Mouse (Mus musculus) small intestine, adult 2 months (tissue): ENCODE data around the gene Dclk1. TPM values are rescaled to one million over a fixed set of nuclear protein-coding genes. Genes with fewer than 3 reads are reported as not detected.

Experiments used
- H3K27ac ChIP-seq: fragments of 200-500 bp; 2 replicates; pipeline ENCODE4 v1.5.1; 2012; ENCODE audit warnings: low read depth, low read length, control low read depth, inconsistent platforms; ENCODE audit not compliant: insufficient read depth
- H3K27me3 ChIP-seq: fragments of 200-500 bp; 2 replicates; pipeline ENCODE4 v1.6.1; 2012; ENCODE audit warnings: mild to moderate bottlenecking, moderate library complexity, low read length, inconsistent platforms; ENCODE audit not compliant: control insufficient read depth, insufficient read depth
- H3K36me3 ChIP-seq: fragments of 200-500 bp; 2 replicates; pipeline ENCODE4 v1.6.1; 2012; ENCODE audit warnings: mild to moderate bottlenecking, low read length, control low read depth, inconsistent platforms; ENCODE audit not compliant: control insufficient read depth, insufficient read depth
- H3K4me1 ChIP-seq: fragments of 200-500 bp; 2 replicates; pipeline ENCODE4 v1.6.1; 2012; ENCODE audit warnings: low read length, inconsistent platforms, mixed read lengths; ENCODE audit not compliant: control insufficient read depth, insufficient read depth, insufficient read length
- H3K4me3 ChIP-seq: fragments of 200-500 bp; 2 replicates; pipeline ENCODE4 v1.5.1; 2012; ENCODE audit warnings: low read depth, mild to moderate bottlenecking, control low read depth, inconsistent platforms, low read length, moderate library complexity
- CTCF ChIP-seq: fragments of 200-500 bp; IDR thresholded peaks from 2 replicates; pipeline ENCODE4 v1.5.1; 2012; ENCODE audit warnings: low read depth, mild to moderate bottlenecking, control low read depth, inconsistent platforms, low read length, moderate library complexity, mixed read lengths; ENCODE audit not compliant: insufficient replicate concordance, insufficient read length; ENCODE audit errors: extremely low read depth
- POLR2A ChIP-seq: fragments of 200-500 bp; IDR thresholded peaks from 2 replicates; pipeline ENCODE4 v1.6.1; 2012; ENCODE audit warnings: low read depth, mild to moderate bottlenecking, control low read depth, inconsistent platforms, low read length, moderate library complexity
- WGBS: fragments of 180-500 bp; shearing (Covaris S2); methylation state at CpG from one replicate; pipeline ENCODE4 v1.1.7; 2018; 5-methylcytosine and 5-hydroxymethylcytosine counted together
- polyA plus RNA-seq: library from polyadenylated mRNA; depleted of rRNA; stranded (reverse); fragments of >200 nt; gene quantifications from 2 replicates; pipeline ENCODE4 v1.2.3, GENCODE M21; 2012

The Dclk1 gene
- polyA plus RNA-seq, 1 experiment, result 3.2 TPM

DNA sequence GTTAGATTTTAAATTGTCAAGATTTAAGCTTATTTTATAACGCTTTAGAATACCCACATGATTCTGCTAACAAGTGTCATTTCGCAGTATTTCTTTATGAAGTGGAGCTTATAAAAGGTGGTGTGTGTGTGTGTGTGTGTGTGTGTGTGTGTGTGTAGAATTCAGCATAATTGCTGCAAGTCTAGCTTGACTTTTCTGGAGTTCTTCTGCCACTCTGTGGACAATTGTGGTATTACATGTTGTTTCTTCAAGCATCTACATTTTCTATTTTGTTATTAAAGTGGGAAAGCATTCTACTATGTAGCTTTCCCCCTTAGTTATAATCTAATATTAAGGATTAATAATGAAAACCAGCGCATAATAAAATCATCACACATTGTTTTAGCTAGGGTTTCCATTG, 112.6 kb downstream of the Dclk1 start:
- 26% methylated on average over 3 of the region's 3 CpGs for WGBS
- Histone ChIP-seq H3K27me3 (no peaks in the 10 kb centered on the region), H3K36me3 (no peaks in the 10 kb centered on the region), H3K4me1 (no peaks in the 10 kb centered on the region), H3K27ac (no peak overlapping the region), H3K4me3 (no peak overlapping the region)
- no peak for TF ChIP-seq CTCF
- no peak for TF ChIP-seq POLR2A

DNA sequence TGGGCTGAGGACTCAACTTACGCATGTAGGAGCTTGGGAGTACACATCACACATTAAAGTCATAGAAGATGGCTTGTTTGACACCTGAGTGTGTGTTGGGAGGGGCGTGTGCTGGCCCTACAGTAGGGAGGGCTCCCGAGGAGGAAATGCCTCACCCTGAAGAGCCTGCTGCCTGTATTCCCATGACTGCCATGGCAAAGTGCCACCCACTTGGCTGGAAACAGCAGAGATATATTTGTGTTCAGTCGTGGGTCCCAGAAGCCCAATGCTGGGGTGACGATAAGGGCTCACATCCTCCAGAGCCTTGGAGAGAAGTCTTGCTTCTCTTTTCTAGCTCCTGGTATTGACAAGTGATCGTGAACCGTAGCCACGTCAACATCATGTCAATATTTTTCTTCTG, 116.3 kb downstream of the Dclk1 start:
- no peak overlapping the region for H3K27ac ChIP-seq
- no peak overlapping the region for H3K4me3 ChIP-seq
- 67% methylated on average over 8 of the region's 8 CpGs for WGBS
- H3K27me3 ChIP-seq, result no peaks in the 10 kb centered on the region
- no peaks in the 10 kb centered on the region for H3K4me1 ChIP-seq
- no peak for TF ChIP-seq POLR2A
- no peak for TF ChIP-seq CTCF
- H3K36me3 ChIP-seq, result no peaks in the 10 kb centered on the region

GRCm38 (mm10) chr3:55360836-55361235, 118.7 kb downstream of the Dclk1 start:
- Histone ChIP-seq H3K36me3 (no peaks in the 10 kb centered on the region), H3K27ac (no peak overlapping the region), H3K4me3 (no peak overlapping the region), H3K4me1 (no peaks in the 10 kb centered on the region), H3K27me3 (no peaks in the 10 kb centered on the region)
- TF ChIP-seq CTCF (no peak), POLR2A (no peak)
- WGBS, result 87% methylated on average over 3 of the region's 3 CpGs

DNA sequence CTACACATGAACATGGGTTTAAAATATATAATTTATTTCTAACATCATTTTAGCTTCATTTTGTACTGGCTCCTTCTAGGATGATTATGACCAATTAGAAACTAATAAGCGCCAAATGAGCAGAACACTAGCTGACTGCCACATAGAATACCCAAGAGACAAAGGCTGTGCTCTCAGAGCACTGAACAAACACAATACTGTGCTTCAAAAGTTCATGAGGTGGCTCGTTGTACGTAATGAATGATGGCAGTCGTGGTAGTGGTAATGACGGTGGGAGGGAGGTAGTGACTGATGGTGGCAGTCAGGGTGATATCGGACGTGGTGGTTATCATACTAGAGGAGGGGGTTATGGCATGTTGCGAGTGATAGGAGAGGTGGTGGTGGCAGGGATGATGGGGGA, 125.0 kb downstream of the Dclk1 start:
- Histone ChIP-seq H3K27me3 (no peaks in the 10 kb centered on the region), H3K4me1 (no peaks in the 10 kb centered on the region), H3K36me3 (no peaks in the 10 kb centered on the region), H3K27ac (no peak overlapping the region), H3K4me3 (no peak overlapping the region)
- TF ChIP-seq CTCF (no peak), POLR2A (no peak)
- 90% methylated on average over 8 of the region's 8 CpGs for whole genome bisulfite sequencing

DNA sequence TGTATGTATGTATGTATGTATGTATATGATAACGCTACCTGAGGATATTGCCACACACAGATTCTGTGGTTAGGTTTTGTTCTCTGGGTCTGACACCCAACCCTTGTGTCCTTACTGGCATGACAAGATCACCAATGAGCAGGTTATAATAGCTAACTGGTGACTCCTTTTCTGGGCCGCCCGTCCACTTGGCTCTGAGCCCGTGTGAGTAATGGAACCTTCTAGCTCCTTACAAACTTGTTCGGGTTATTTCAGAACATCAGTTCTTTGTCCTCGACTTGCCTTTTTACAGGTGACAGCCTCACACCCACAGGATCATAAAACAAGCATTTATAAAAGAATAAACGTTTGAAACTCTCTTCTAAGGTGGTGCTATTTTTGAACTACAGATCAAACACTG, 127.0 kb downstream of the Dclk1 start:
- 63% methylated on average over 7 of the region's 7 CpGs for WGBS
- TF ChIP-seq POLR2A (no peak), CTCF (no peak)
- Histone ChIP-seq H3K4me3 (no peak overlapping the region), H3K27ac (no peak overlapping the region), H3K27me3 (no peaks in the 10 kb centered on the region), H3K36me3 (no peaks in the 10 kb centered on the region), H3K4me1 (no peaks in the 10 kb centered on the region)

DNA sequence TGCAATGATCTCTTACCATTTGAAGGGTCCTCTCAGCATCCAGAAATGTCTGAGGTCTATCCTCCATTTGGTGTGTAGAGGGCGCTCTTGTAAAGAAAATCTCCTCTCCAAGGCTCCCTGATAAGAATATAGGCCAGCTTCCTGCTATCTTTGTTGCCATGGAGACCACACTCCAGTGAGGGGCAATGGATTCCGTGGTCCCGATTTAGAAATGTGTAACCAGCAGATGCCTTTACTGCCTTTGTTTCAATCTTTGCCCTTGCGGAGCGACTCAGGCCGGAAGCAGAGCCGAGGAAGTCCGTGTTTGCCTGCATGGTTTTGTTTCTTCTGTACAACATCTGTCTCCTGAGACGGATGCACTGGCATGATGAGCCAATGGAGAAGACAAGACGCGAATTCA, 131.5 kb downstream of the Dclk1 start:
- no peak overlapping the region for H3K4me3 ChIP-seq
- 7% methylated on average over 11 of the region's 11 CpGs for WGBS
- TF ChIP-seq POLR2A (no peak), CTCF (peak; percentile 12; the same call in 1 of the 2 replicates)
- H3K36me3 ChIP-seq, result no peaks in the 10 kb centered on the region
- no peaks in the 10 kb centered on the region for H3K27me3 ChIP-seq
- no peaks in the 10 kb centered on the region for H3K4me1 ChIP-seq
- no peak overlapping the region for H3K27ac ChIP-seq

- no peaks in the 10 kb centered on the region for H3K27me3 ChIP-seq
- H3K4me3 ChIP-seq, result no peak overlapping the region
- TF ChIP-seq CTCF, result no peak
- no peak for TF ChIP-seq POLR2A
- no peaks in the 10 kb centered on the region for H3K4me1 ChIP-seq
- H3K36me3 ChIP-seq, result no peaks in the 10 kb centered on the region
- H3K27ac ChIP-seq, result no peak overlapping the region
- WGBS, result 89% methylated on average over 6 of the region's 6 CpGs
Observed at GRCm38 (mm10) chr3:55378591-55378990, 136.4 kb downstream of the Dclk1 start.

DNA sequence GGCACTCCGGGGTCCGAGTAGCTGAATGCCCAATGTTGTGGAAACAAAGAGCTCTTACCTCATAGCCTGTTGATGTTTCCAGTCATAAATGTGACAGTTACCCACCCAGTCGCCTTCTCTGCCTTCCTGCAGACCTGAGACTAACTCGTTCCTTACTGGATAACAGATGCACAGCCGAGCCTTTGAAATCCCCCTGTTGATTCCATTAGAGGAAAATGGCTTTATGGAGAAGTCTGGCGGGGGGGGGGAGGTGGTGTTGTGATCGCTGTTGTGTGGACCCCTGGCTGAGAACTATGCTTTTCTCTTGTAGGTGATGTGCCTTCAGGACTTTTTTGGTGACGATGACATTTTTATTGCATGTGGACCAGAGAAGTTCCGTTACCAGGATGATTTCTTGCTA, 138.3 kb downstream of the Dclk1 start:
- TF ChIP-seq POLR2A, result no peak
- no peak for TF ChIP-seq CTCF
- 72% methylated on average over 9 of the region's 9 CpGs for WGBS
- H3K36me3 ChIP-seq, result no peaks in the 10 kb centered on the region

More for the DNA sequence above, 138.3 kb downstream of the Dclk1 start:
- no peaks in the 10 kb centered on the region for H3K4me1 ChIP-seq
- no peak overlapping the region for H3K27ac ChIP-seq
- H3K27me3 ChIP-seq, result no peaks in the 10 kb centered on the region
- H3K4me3 ChIP-seq, result no peak overlapping the region
